Mouse (Mus musculus) stomach, embryonic 16.5 days (tissue): Measurements from ENCODE around the gene Gna15. TPM values are rescaled to one million over a fixed set of nuclear protein-coding genes. Genes with fewer than 3 reads are reported as not detected.

Experiments
- ATAC-seq: fragments of 200-750 bp; cut with Nextera tagmentation; 2 replicates; pipeline ENCODE4 v1.8.0; 2017; ENCODE audit warnings: moderate number of reproducible peaks, moderate TSS enrichment; ENCODE audit not compliant: insufficient read depth, low FRiP score
- H3K27ac ChIP-seq: fragments of 300-500 bp; sonication (generic); 2 replicates; pipeline ENCODE4 v1.5.1; 2014; ENCODE audit warnings: low read length
- H3K27me3 ChIP-seq: fragments of 300-500 bp; sonication (generic); 2 replicates; pipeline ENCODE4 v1.6.1; 2014; ENCODE audit warnings: low read length, control low read depth, mixed read lengths; ENCODE audit not compliant: control insufficient read depth, insufficient read depth
- H3K36me3 ChIP-seq: fragments of 300-500 bp; sonication (generic); 2 replicates; pipeline ENCODE4 v1.6.1; 2014; ENCODE audit warnings: low read length; ENCODE audit not compliant: control insufficient read depth, insufficient read depth
- H3K4me1 ChIP-seq: fragments of 300-500 bp; sonication (generic); 2 replicates; pipeline ENCODE4 v1.6.1; 2014; ENCODE audit warnings: low read length, control low read depth, mixed read lengths; ENCODE audit not compliant: control insufficient read depth, insufficient read depth
- H3K4me2 ChIP-seq: fragments of 300-500 bp; sonication (generic); 2 replicates; pipeline ENCODE4 v1.6.1; 2014; ENCODE audit warnings: low read depth, low read length, mixed read lengths
- H3K4me3 ChIP-seq: fragments of 300-500 bp; sonication (generic); replicated peaks from 2 replicates; pipeline ENCODE4 v1.5.1; 2014; ENCODE audit warnings: mild to moderate bottlenecking, low read length
- H3K9ac ChIP-seq: fragments of 300-500 bp; sonication (generic); 2 replicates; pipeline ENCODE4 v1.6.1; 2014; ENCODE audit warnings: low read length
- H3K9me3 ChIP-seq: fragments of 300-500 bp; sonication (generic); replicated peaks from 2 replicates; pipeline ENCODE4 v1.6.1; 2016; ENCODE audit warnings: low read length, control low read depth; ENCODE audit not compliant: control insufficient read depth
- WGBS: fragments of 180-500 bp; shearing (Covaris S2); extraction: QIAGEN DNeasy Blood & Tissue Kit; methylation state at CpG from one replicate; pipeline ENCODE4 v1.1.7; 2014; 5-methylcytosine and 5-hydroxymethylcytosine counted together
- polyA plus RNA-seq: library from polyadenylated mRNA; unstranded; fragments of >200 nt; fragmentation: Nextera tagmentation; extraction: Ambion mirVana; gene quantifications from 2 replicates; pipeline ENCODE4 v1.2.1, GENCODE M21; 2015

Gna15 gene
- polyA plus RNA-seq, 1 experiment from 2014 or later = 9.0 TPM

DNA sequence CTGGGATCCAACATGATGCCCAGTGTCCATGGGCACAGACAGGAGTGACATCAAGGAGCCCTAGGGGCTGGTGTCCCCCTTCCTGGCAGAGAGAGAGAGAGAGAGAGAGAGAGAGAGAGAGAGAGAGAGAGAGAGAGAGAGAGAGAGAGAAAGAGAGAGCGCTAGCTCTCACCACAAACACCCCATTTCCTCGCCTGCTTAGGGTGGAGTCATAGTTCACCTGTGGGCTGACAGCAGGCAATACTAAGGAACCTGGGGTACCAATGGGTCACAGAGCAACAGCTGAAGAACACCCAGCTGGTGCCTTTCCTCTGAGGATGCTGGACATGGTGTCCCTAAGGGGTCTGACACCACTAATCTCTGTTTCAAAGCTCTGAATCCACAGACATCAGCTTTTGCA, 13.4 kb upstream of the Gna15 start:
- Histone ChIP-seq H3K36me3 (0 out of 2 replicates have a peak, but pooled peaks cover 3% of the 10 kb centered on the region), H3K4me2 (no peak overlapping the region), H3K9ac (no peak overlapping the region), H3K27me3 (no peaks in the 10 kb centered on the region), H3K4me3 (no peak overlapping the region), H3K9me3 (no peaks in the 10 kb centered on the region), H3K4me1 (peaks cover 14% of the 10 kb centered on the region), H3K27ac (no peak overlapping the region)
- WGBS = 86% methylated on average over 2 of the region's 2 CpGs
- ATAC-seq = no peak

GRCm38 (mm10) chr10:81536734-81537133, 12.7 kb upstream of the Gna15 start:
- no peaks in the 10 kb centered on the region for H3K27me3 ChIP-seq

DNA sequence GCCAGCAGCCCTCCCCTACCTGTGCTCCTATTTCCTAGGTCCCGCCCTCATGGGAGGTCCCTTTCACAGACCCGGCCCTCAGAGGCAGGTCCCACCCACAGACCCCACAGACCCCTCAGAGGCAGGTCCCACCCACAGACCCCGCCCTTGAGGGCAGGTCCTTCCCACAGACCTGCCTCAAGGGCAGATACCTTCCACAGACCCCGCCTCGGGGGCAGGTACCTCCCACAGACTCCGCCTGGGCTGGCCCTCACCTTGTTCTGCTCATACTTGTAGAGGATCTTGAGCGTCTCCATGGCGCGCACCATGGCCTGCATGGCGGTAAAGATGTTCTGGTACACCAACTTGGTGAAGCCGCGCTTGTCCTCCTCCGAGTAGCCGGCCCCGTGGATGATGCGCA, 10.8 kb upstream of the Gna15 start:
- H3K27me3 ChIP-seq = no peaks in the 10 kb centered on the region
- 48% methylated on average over 16 of the region's 16 CpGs for WGBS
- peak; percentile 64 for ATAC-seq
- H3K9ac ChIP-seq = no peak overlapping the region
- no peaks in the 10 kb centered on the region for H3K9me3 ChIP-seq
- H3K4me2 ChIP-seq = no peak overlapping the region
- peaks cover 12% of the 10 kb centered on the region; the same call in 1 of the 2 replicates for H3K36me3 ChIP-seq
- no peak overlapping the region for H3K27ac ChIP-seq
- H3K4me1 ChIP-seq = no peaks in the 10 kb centered on the region
- no peak overlapping the region for H3K4me3 ChIP-seq

More at GRCm38 (mm10) chr10:81536734-81537133, 12.7 kb upstream of the Gna15 start:
- 78% methylated on average over 6 of the region's 6 CpGs for whole genome bisulfite sequencing
- no peak overlapping the region for H3K27ac ChIP-seq
- no peaks in the 10 kb centered on the region for H3K9me3 ChIP-seq
- no peak overlapping the region for H3K9ac ChIP-seq
- no peak overlapping the region for H3K4me3 ChIP-seq
- 0 out of 2 replicates have a peak, but pooled peaks cover 3% of the 10 kb centered on the region for H3K36me3 ChIP-seq
- H3K4me2 ChIP-seq = no peak overlapping the region
- H3K4me1 ChIP-seq = peaks cover 7% of the 10 kb centered on the region
- ATAC-seq = no peak

DNA sequence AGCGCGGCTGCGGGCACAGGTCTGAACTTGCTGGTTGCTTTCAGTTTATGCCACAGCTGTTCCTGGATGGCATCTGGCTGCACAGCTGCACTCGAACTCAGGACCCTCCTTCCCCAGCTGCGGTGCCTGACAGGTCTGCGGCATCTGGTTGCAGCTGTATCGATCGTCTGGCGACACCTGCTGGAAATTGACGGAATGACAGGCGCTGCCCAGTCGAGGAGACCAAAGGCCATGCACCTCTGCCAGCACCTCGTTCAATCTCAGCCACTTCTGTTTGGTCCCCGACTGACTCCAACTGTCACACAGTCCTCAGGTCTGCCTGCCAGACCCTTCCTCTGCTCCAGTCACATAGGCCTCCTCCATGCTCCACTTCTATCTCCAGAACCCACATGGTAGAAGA, 2.8 kb upstream of the Gna15 start:
- no peak overlapping the region for H3K4me3 ChIP-seq
- ATAC-seq = peak; percentile 12; the same call in 1 of the 2 replicates
- H3K9me3 ChIP-seq = no peaks in the 10 kb centered on the region
- H3K4me1 ChIP-seq = peaks cover 4% of the 10 kb centered on the region
- no peak overlapping the region for H3K27ac ChIP-seq
- no peak overlapping the region for H3K4me2 ChIP-seq
- H3K9ac ChIP-seq = no peak overlapping the region
- H3K36me3 ChIP-seq = peaks cover 13% of the 10 kb centered on the region; the same call in 1 of the 2 replicates
- 12% methylated on average over 14 of the region's 14 CpGs for WGBS
- no peaks in the 10 kb centered on the region for H3K27me3 ChIP-seq

GRCm38 (mm10) chr10:81525017-81525694, 1.1 kb upstream of the Gna15 start:
- Histone ChIP-seq H3K4me3 (no peak overlapping the region), H3K4me1 (peaks cover 4% of the 10 kb centered on the region), H3K27me3 (no peaks in the 10 kb centered on the region), H3K36me3 (0 out of 2 replicates have a peak, but pooled peaks cover 7% of the 10 kb centered on the region), H3K4me2 (no peak overlapping the region), H3K9me3 (no peaks in the 10 kb centered on the region), H3K27ac (peak overlapping the region; percentile 82), H3K9ac (peak overlapping the region; percentile 31; the same call in 1 of the 2 replicates)
- WGBS = 46% methylated on average over 12 of the region's 13 CpGs
- ATAC-seq = peak; percentile 41; the same call in 1 of the 2 replicates

DNA sequence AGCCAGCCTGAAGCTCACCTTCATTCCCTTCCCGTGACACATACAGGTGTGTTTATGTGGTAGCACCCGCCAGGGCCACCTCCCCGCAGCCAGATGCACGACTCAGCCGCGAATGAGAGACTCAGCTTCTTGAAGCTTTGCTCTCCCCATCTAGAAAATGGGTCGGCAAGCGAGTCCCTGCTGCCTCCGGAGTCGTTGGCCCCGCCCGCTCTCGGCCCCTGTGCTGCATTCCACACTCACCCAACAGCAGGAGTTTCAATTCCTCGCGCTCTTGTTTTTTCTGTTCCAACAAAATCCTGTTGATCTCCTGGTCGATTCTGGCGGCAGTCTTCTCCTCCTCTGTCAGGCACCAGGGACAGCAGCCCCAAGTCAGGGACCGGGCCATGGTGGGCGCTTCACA, 455 bp downstream of the Gna15 start:
- Histone ChIP-seq H3K9me3 (no peaks in the 10 kb centered on the region), H3K4me3 (peak overlapping the region; percentile 35), H3K36me3 (no peaks in the 10 kb centered on the region), H3K27ac (peak overlapping the region; percentile 82), H3K9ac (peak overlapping the region; percentile 68), H3K27me3 (no peaks in the 10 kb centered on the region), H3K4me2 (peak overlapping the region; percentile 38), H3K4me1 (peaks cover 4% of the 10 kb centered on the region)
- 10% methylated on average over 19 of the region's 19 CpGs for WGBS
- no peak for ATAC-seq

DNA sequence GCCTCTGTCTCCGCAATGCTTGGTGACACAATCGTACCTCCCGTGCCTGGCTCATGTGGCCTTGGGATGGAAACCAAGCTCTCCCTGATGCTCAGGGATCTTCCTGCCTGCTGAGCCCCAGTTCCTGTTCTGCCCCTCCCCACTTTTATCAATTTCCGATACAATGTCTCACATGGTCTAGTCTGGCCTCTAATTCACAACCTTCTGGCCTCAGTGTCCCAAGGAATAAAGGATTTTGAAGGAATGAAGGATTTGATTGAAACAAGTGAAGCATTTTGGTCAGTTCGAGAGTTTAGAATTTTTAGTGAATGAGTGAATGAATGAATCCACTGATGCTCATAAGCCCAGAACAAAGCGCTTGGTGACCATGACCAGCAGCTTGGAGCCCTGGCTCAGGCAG, 883 bp downstream of the Gna15 start:
- H3K9ac ChIP-seq = peak overlapping the region; percentile 68; the same call in 1 of the 2 replicates
- H3K4me2 ChIP-seq = peak overlapping the region; percentile 38; the same call in 1 of the 2 replicates
- 70% methylated on average over 6 of the region's 6 CpGs for WGBS
- peaks cover 4% of the 10 kb centered on the region for H3K4me1 ChIP-seq
- no peaks in the 10 kb centered on the region for H3K9me3 ChIP-seq
- no peaks in the 10 kb centered on the region for H3K36me3 ChIP-seq
- ATAC-seq = no peak
- H3K27ac ChIP-seq = peak overlapping the region; percentile 82; the same call in 1 of the 2 replicates
- H3K27me3 ChIP-seq = no peaks in the 10 kb centered on the region
- peak overlapping the region; percentile 35 for H3K4me3 ChIP-seq

- Histone ChIP-seq H3K36me3 (no peaks in the 10 kb centered on the region), H3K27ac (no peak overlapping the region), H3K9me3 (no peaks in the 10 kb centered on the region), H3K27me3 (no peaks in the 10 kb centered on the region), H3K4me2 (no peak overlapping the region), H3K9ac (no peak overlapping the region; the same call in 1 of the 2 replicates), H3K4me3 (no peak overlapping the region), H3K4me1 (peaks cover 2% of the 10 kb centered on the region)
- 64% methylated on average over 3 of the region's 3 CpGs for WGBS
- no peak for ATAC-seq
These were observed 4.1 kb downstream of the Gna15 start for GRCm38 (mm10) chr10:81519978-81520365.

- Histone ChIP-seq H3K9ac (no peak overlapping the region), H3K4me3 (no peak overlapping the region), H3K27ac (no peak overlapping the region), H3K4me1 (no peaks in the 10 kb centered on the region), H3K36me3 (no peaks in the 10 kb centered on the region), H3K9me3 (no peaks in the 10 kb centered on the region), H3K27me3 (no peaks in the 10 kb centered on the region), H3K4me2 (no peak overlapping the region)
- 68% methylated on average over 6 of the region's 6 CpGs for WGBS
- ATAC-seq = no peak
These were observed 4.6 kb downstream of the Gna15 start for GRCm38 (mm10) chr10:81519227-81519977.
